Mouse (Mus musculus) testis, adult 2 months (tissue): Measurements from ENCODE around the gene Rpl36-ps4. TPM values are rescaled to one million over a fixed set of nuclear protein-coding genes. Genes with fewer than 3 reads are reported as not detected.

ENCODE experiments used
- H3K27ac ChIP-seq: fragments of 200-500 bp; 2 replicates; pipeline ENCODE4 v1.5.1; 2012; ENCODE audit warnings: low read depth, low read length; ENCODE audit not compliant: control insufficient read depth, insufficient read depth
- H3K27me3 ChIP-seq: fragments of 200-500 bp; 2 replicates; pipeline ENCODE4 v1.6.1; 2012; ENCODE audit warnings: mild to moderate bottlenecking, low read length, moderate library complexity; ENCODE audit not compliant: control insufficient read depth, insufficient read depth
- H3K36me3 ChIP-seq: fragments of 200-500 bp; 2 replicates; pipeline ENCODE4 v1.6.1; 2012; ENCODE audit warnings: mild to moderate bottlenecking, low read length; ENCODE audit not compliant: control insufficient read depth, insufficient read depth
- H3K4me1 ChIP-seq: fragments of 200-500 bp; 2 replicates; pipeline ENCODE4 v1.6.1; 2012; ENCODE audit warnings: low read length; ENCODE audit not compliant: control insufficient read depth, insufficient read depth
- H3K4me3 ChIP-seq: fragments of 200-500 bp; 2 replicates; pipeline ENCODE4 v1.5.1; 2012; ENCODE audit warnings: low read depth, mild to moderate bottlenecking, low read length, moderate library complexity, mixed read lengths; ENCODE audit not compliant: control insufficient read depth
- CTCF ChIP-seq: fragments of 200-500 bp; IDR thresholded peaks from 2 replicates; pipeline ENCODE4 v1.5.1; 2012; ENCODE audit warnings: low read depth, mild to moderate bottlenecking, inconsistent platforms, low read length, moderate library complexity; ENCODE audit not compliant: control insufficient read depth, insufficient read depth, insufficient replicate concordance
- POLR2A ChIP-seq: fragments of 200-500 bp; IDR thresholded peaks from 2 replicates; pipeline ENCODE4 v1.6.1; 2012; ENCODE audit warnings: low read depth, mild to moderate bottlenecking, inconsistent platforms, low read length, moderate library complexity; ENCODE audit not compliant: control insufficient read depth
- polyA plus RNA-seq: library from polyadenylated mRNA; depleted of rRNA; stranded (reverse); fragments of >200 nt; gene quantifications from 2 replicates; pipeline ENCODE4 v1.2.3, GENCODE M21; 2012

Rpl36-ps4 gene
- polyA plus RNA-seq, 1 experiment, result not detected

- H3K4me1 ChIP-seq, result peaks cover 4% of the 10 kb centered on the region
- TF ChIP-seq CTCF (peak; percentile 49; the same call in 1 of the 2 replicates), POLR2A (no peak)
- no peak overlapping the region for H3K27ac ChIP-seq
- H3K27me3 ChIP-seq, result no peaks in the 10 kb centered on the region
- no peaks in the 10 kb centered on the region for H3K36me3 ChIP-seq
- H3K4me3 ChIP-seq, result peak overlapping the region; percentile 30; the same call in 1 of the 2 replicates
Measured at GRCm38 (mm10) chr17:87877207-87878073, 43.3 kb upstream of the Rpl36-ps4 start.

- H3K4me3 ChIP-seq, result no peak overlapping the region
- no peaks in the 10 kb centered on the region for H3K27me3 ChIP-seq
- TF ChIP-seq POLR2A (no peak), CTCF (no peak)
- H3K4me1 ChIP-seq, result peaks cover 4% of the 10 kb centered on the region
- H3K27ac ChIP-seq, result no peak overlapping the region
- H3K36me3 ChIP-seq, result no peaks in the 10 kb centered on the region
Measured at GRCm38 (mm10) chr17:87878556-87879483, 42.0 kb upstream of the Rpl36-ps4 start.

- TF ChIP-seq POLR2A (no peak), CTCF (no peak)
- H3K27me3 ChIP-seq, result no peaks in the 10 kb centered on the region
- H3K27ac ChIP-seq, result no peak overlapping the region
Measured at GRCm38 (mm10) chr17:87879484-87880225, 41.1 kb upstream of the Rpl36-ps4 start.

GRCm38 (mm10) chr17:87882594-87882993 lies 38.2 kb upstream of the Rpl36-ps4 start:
- peaks cover 1% of the 10 kb centered on the region; the same call in 1 of the 2 replicates for H3K4me1 ChIP-seq
- no peaks in the 10 kb centered on the region for H3K36me3 ChIP-seq
- no peaks in the 10 kb centered on the region for H3K27me3 ChIP-seq
- H3K4me3 ChIP-seq, result no peak overlapping the region
- no peak overlapping the region for H3K27ac ChIP-seq
- TF ChIP-seq CTCF (peak; percentile 34; the same call in 1 of the 2 replicates), POLR2A (no peak)

More at GRCm38 (mm10) chr17:87879484-87880225, 41.1 kb upstream of the Rpl36-ps4 start:
- Histone ChIP-seq H3K36me3 (no peaks in the 10 kb centered on the region), H3K4me1 (peaks cover 4% of the 10 kb centered on the region), H3K4me3 (no peak overlapping the region)

- TF ChIP-seq POLR2A (no peak), CTCF (no peak)
- Histone ChIP-seq H3K4me3 (no peak overlapping the region), H3K36me3 (no peaks in the 10 kb centered on the region), H3K27me3 (no peaks in the 10 kb centered on the region), H3K27ac (no peak overlapping the region), H3K4me1 (no peaks in the 10 kb centered on the region)
Measured at GRCm38 (mm10) chr17:87897175-87897574, 23.6 kb upstream of the Rpl36-ps4 start.

GRCm38 (mm10) chr17:87900677-87901076 lies 20.1 kb upstream of the Rpl36-ps4 start:
- H3K27ac ChIP-seq, result no peak overlapping the region
- no peaks in the 10 kb centered on the region for H3K27me3 ChIP-seq
- H3K36me3 ChIP-seq, result no peaks in the 10 kb centered on the region
- no peaks in the 10 kb centered on the region for H3K4me1 ChIP-seq
- no peak for TF ChIP-seq CTCF
- TF ChIP-seq POLR2A, result no peak
- no peak overlapping the region for H3K4me3 ChIP-seq

- no peak overlapping the region for H3K4me3 ChIP-seq
- no peaks in the 10 kb centered on the region for H3K27me3 ChIP-seq
- H3K4me1 ChIP-seq, result no peaks in the 10 kb centered on the region
- no peaks in the 10 kb centered on the region for H3K36me3 ChIP-seq
- H3K27ac ChIP-seq, result no peak overlapping the region
- TF ChIP-seq CTCF, result no peak
- TF ChIP-seq POLR2A, result no peak
Measured at GRCm38 (mm10) chr17:87901163-87901562, 19.6 kb upstream of the Rpl36-ps4 start.
